Mouse (Mus musculus) CH12.LX (cell line): ENCODE measurements at regions not wholly inside any gene's neighbourhood (a gene's known extent, or its start where the extent isn't known, plus 50 kb on each side); places are given as distances from the start of the nearest gene placed in this dataset.

Experiments used
- DNase-seq: peaks from one replicate; pipeline ENCODE4 v3.0.0-alpha.2; 2013; ENCODE audit errors: extremely low read depth
- H3K27ac ChIP-seq: 2 replicates; pipeline ENCODE4 v1.5.1; 2012; ENCODE audit warnings: low read depth, mild to moderate bottlenecking, control low read depth, moderate library complexity; ENCODE audit not compliant: insufficient read depth
- H3K27me3 ChIP-seq: replicated peaks from 2 replicates; pipeline ENCODE3; 2012; ENCODE audit warnings: inconsistent platforms
- H3K36me3 ChIP-seq, 2 experiments: replicated peaks in 1 of 2; 2 replicates each; pipeline versions ENCODE3 to v1.6.1; 2012; ENCODE audit warnings: inconsistent platforms in 1 of 2, low read length in 1 of 2, mild to moderate bottlenecking in 1 of 2, mixed read lengths in 1 of 2, moderate library complexity in 1 of 2; ENCODE audit not compliant: control insufficient read depth in 1 of 2, insufficient read depth in 1 of 2
- H3K4me1 ChIP-seq, 2 experiments: 2 replicates each; pipeline ENCODE4 v1.6.1; 2012; ENCODE audit warnings: inconsistent platforms in 1 of 2, moderate library complexity in 1 of 2; ENCODE audit not compliant: insufficient read depth in 2 of 2, control insufficient read depth in 1 of 2
- H3K4me2 ChIP-seq: 2 replicates; pipeline ENCODE4 v1.6.1; 2012; ENCODE audit warnings: low read depth, mild to moderate bottlenecking, control low read depth; ENCODE audit not compliant: poor library complexity, insufficient read depth, severe bottlenecking
- H3K4me3 ChIP-seq, 3 experiments: fragments of 150-350 bp in 1 of 3; sonication (generic) in 1 of 3; replicated peaks in 1 of 3; 2 replicates each; pipeline versions ENCODE3 to v1.5.1; 2011 to 2012; ENCODE audit warnings: low read depth in 2 of 3, low read length in 2 of 3, mild to moderate bottlenecking in 2 of 3, moderate library complexity in 2 of 3, control low read depth in 1 of 3, improper control_type of control experiment in 1 of 3, inconsistent platforms in 1 of 3, mixed read lengths in 1 of 3; ENCODE audit not compliant: poor library complexity in 1 of 3
- H3K79me2 ChIP-seq: replicated peaks from 2 replicates; pipeline ENCODE4 v1.6.1; 2012; ENCODE audit warnings: mild to moderate bottlenecking, moderate library complexity; ENCODE audit not compliant: control insufficient read depth, poor library complexity, insufficient read depth, severe bottlenecking; ENCODE audit errors: extremely low read depth
- H3K9ac ChIP-seq: 2 replicates; pipeline ENCODE4 v1.6.1; 2012; ENCODE audit warnings: low read depth, mild to moderate bottlenecking, control low read depth, moderate library complexity; ENCODE audit not compliant: insufficient read depth
- H3K9me3 ChIP-seq: replicated peaks from 2 replicates; pipeline ENCODE3; 2012; ENCODE audit warnings: low read length, inconsistent platforms, mixed read lengths
- EP300 ChIP-seq: IDR thresholded peaks from 2 replicates; pipeline ENCODE4 v1.6.1; 2011; ENCODE audit warnings: low read length, improper control_type of control experiment
- ETS1 ChIP-seq: conservative IDR thresholded peaks from 2 replicates; pipeline ENCODE4 v1.6.1; 2012; ENCODE audit warnings: low read depth, mild to moderate bottlenecking, inconsistent platforms, low read length, improper control_type of control experiment, moderate library complexity
- GABPA ChIP-seq: IDR thresholded peaks from 2 replicates; pipeline ENCODE4 v1.6.1; 2012; ENCODE audit warnings: low read depth, low read length, improper control_type of control experiment, inconsistent platforms; ENCODE audit not compliant: insufficient replicate concordance
- HCFC1 ChIP-seq: IDR thresholded peaks from 2 replicates; pipeline ENCODE4 v1.6.1; 2012; ENCODE audit warnings: low read depth, mild to moderate bottlenecking, inconsistent platforms, low read length, improper control_type of control experiment
- JUN ChIP-seq: IDR thresholded peaks from 2 replicates; pipeline ENCODE4 v1.6.1; 2011; ENCODE audit warnings: low read depth, mild to moderate bottlenecking, low read length, improper control_type of control experiment, moderate library complexity; ENCODE audit not compliant: insufficient read depth
- MAX ChIP-seq: IDR thresholded peaks from 2 replicates; pipeline ENCODE4 v1.6.1; 2011; ENCODE audit warnings: low read length, improper control_type of control experiment
- MYC ChIP-seq: IDR thresholded peaks from 2 replicates; pipeline ENCODE4 v1.6.1; 2011; ENCODE audit warnings: low read depth, mild to moderate bottlenecking, improper control_type of control experiment, low read length
- NELFE ChIP-seq: IDR thresholded peaks from 2 replicates; pipeline ENCODE4 v1.6.1; 2011; ENCODE audit warnings: low read depth, low read length, improper control_type of control experiment
- NRF1 ChIP-seq: IDR thresholded peaks from 2 replicates; pipeline ENCODE4 v1.6.1; 2014; ENCODE audit warnings: low read depth, mild to moderate bottlenecking, inconsistent platforms, low read length, improper control_type of control experiment, moderate library complexity
- PAX5 ChIP-seq: IDR thresholded peaks from 2 replicates; pipeline ENCODE4 v1.6.1; 2012; ENCODE audit warnings: low read length, inconsistent platforms, mixed read lengths
- POLR2A ChIP-seq: IDR thresholded peaks from 2 replicates; pipeline ENCODE4 v1.6.1; 2011; ENCODE audit warnings: low read depth, mild to moderate bottlenecking, improper control_type of control experiment, low read length
- SIN3A ChIP-seq: IDR thresholded peaks from 2 replicates; pipeline ENCODE4 v1.6.1; 2012; ENCODE audit warnings: low read length, improper control_type of control experiment, inconsistent platforms
- SMC3 ChIP-seq: IDR thresholded peaks from 2 replicates; pipeline ENCODE4 v1.6.1; 2011; ENCODE audit warnings: low read depth, low read length, improper control_type of control experiment
- TCF12 ChIP-seq: IDR thresholded peaks from 2 replicates; pipeline ENCODE4 v1.6.1; 2014; ENCODE audit warnings: low read depth, mild to moderate bottlenecking, inconsistent platforms, low read length, improper control_type of control experiment
- USF1 ChIP-seq: IDR thresholded peaks from 2 replicates; pipeline ENCODE4 v1.6.1; 2014; ENCODE audit warnings: low read depth, mild to moderate bottlenecking, inconsistent platforms, low read length, improper control_type of control experiment
- USF2 ChIP-seq: conservative IDR thresholded peaks from 2 replicates; pipeline ENCODE4 v1.6.1; 2011; ENCODE audit warnings: low read depth, low read length, improper control_type of control experiment
- ZC3H11A ChIP-seq: IDR thresholded peaks from 2 replicates; pipeline ENCODE4 v1.6.1; 2012; ENCODE audit warnings: low read depth, mild to moderate bottlenecking, inconsistent platforms, low read length, improper control_type of control experiment
- ZKSCAN1 ChIP-seq: IDR thresholded peaks from 2 replicates; pipeline ENCODE4 v1.6.1; 2012; ENCODE audit warnings: low read depth, inconsistent platforms, low read length, improper control_type of control experiment, borderline replicate concordance
- ZMIZ1 ChIP-seq: IDR thresholded peaks from 2 replicates; pipeline ENCODE4 v1.6.1; 2012; ENCODE audit warnings: low read depth, mild to moderate bottlenecking, inconsistent platforms, low read length, improper control_type of control experiment
- dilution Hi-C: fragments of 300-500 bp; cut with MboI; formaldehyde crosslinking; loops from 2 replicates; pipeline ENCODE4 v1.14.3; 2020; ENCODE audit warnings: low sequenced_read_pairs; ENCODE audit not compliant: extremely low pct_unique_long_range_greater_than_20kb, extremely low pct_ligation_motif_present
- in situ Hi-C: fragments of 300-500 bp; cut with MboI; formaldehyde crosslinking; loops from 3 replicates; pipeline ENCODE4 v1.14.3; 2019; ENCODE audit warnings: low sequenced_read_pairs, low pct_ligation_motif_present, low pct_unique_long_range_greater_than_20kb, mixed read lengths

DNA sequence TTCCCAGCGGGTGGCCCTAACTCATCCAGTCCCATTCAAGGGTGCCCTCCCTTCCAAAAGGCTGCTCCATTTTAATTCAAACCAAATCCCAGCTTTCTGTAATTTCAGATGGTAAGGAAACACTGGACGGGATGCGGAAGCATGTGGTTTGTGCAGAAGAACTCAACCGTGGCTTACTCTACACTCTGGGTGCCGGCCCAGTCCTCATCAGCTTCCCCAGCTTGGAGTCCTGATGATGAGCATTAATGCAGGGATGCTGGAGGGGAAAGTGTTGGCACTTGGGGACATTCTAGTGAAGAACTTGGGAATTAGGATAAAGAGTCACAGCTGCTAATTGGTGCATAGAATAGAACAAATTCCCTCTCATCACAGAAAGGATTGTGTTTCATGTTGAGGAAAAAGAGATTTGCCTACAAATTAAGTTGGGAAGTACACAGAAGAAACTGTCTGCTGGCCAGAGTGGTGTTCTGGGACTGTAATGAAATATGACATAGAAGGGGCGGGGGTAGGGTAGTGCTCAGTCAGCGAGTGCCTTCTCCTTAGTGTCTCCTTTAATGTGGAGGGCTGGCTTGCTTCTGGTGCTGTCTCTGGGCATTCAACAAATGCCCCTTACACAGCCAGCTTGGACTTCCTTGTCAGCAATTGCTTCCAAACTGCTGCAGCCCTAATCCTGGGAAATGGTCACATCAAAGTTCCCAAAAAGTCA is 285.0 kb upstream of the Bmper start:
- Histone ChIP-seq H3K27me3 (no peaks in the 10 kb centered on the region), H3K9me3 (no peaks in the 10 kb centered on the region), H3K4me1 (no peaks in the 10 kb centered on the region), H3K4me3 (no peak overlapping the region), H3K4me2 (no peak overlapping the region), H3K79me2 (no peaks in the 10 kb centered on the region), H3K36me3 (no peaks in the 10 kb centered on the region), H3K27ac (no peak overlapping the region), H3K9ac (no peak overlapping the region)
- dilution Hi-C loops: no loop called here
- in situ Hi-C loops: no loop called here
- no peak for TF ChIP-seq TCF12
- no peak for DNase-seq

DNA sequence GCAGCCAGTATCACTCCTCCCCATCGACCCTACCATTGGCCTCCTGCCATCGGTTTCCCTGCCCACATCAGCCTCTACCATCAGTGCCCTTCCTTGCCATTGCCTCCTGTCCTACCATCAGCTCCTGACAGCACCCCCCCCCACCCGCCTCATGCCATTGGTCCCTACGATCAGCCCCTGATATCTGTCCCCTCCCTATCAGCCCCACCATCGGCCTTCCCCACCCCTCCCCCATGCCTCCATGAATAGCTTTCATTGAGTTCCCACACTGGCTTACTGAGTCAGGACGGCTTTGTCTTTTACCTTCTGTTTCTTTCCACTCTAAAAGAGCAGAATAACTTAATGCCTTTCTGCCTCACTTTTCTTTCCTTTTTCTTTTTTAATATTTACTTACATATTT is 277.9 kb upstream of the Bmper start:
- Histone ChIP-seq H3K4me2 (no peak overlapping the region), H3K9me3 (no peaks in the 10 kb centered on the region), H3K27ac (no peak overlapping the region), H3K4me3 (no peak overlapping the region), H3K9ac (no peak overlapping the region), H3K27me3 (no peaks in the 10 kb centered on the region), H3K36me3 (no peaks in the 10 kb centered on the region), H3K79me2 (no peaks in the 10 kb centered on the region), H3K4me1 (peaks cover 0 to 6% of the 10 kb centered on the region in 2 experiments; a peak in 2 of 4 replicates)
- in situ Hi-C loops: no loop called here
- TF ChIP-seq EP300 (no peak), SMC3 (no peak), ZKSCAN1 (no peak), USF1 (no peak), USF2 (no peak), NELFE (no peak), ZMIZ1 (no peak), SIN3A (no peak), HCFC1 (no peak), POLR2A (no peak), MAX (no peak), GABPA (no peak), JUN (no peak), MYC (no peak), ETS1 (no peak), ZC3H11A (no peak), PAX5 (no peak), NRF1 (no peak)
- dilution Hi-C loops: no loop called here
- no peak for DNase-seq
